Mouse (Mus musculus) hematopoietic stem cell, adult 5-6 weeks (primary cell): ENCODE results near the gene Cdh4. TPM values are rescaled to one million over a fixed set of nuclear protein-coding genes. Genes with fewer than 3 reads are reported as not detected.

Experiments
- ATAC-seq, 2 experiments: fragments of 125-278 bp in 1 of 2; replicated peaks in 1 of 2; 2 replicates each; pipeline ENCODE4 v1.8.0; 2016 to 2017; ENCODE audit warnings: inconsistent platforms in 2 of 2, mild to moderate bottlenecking in 2 of 2, moderate number of reproducible peaks in 2 of 2, low read depth in 1 of 2, moderate TSS enrichment in 1 of 2; ENCODE audit not compliant: low FRiP score in 2 of 2, poor library complexity in 2 of 2, severe bottlenecking in 2 of 2, insufficient read depth in 1 of 2, low TSS enrichment in 1 of 2
- total RNA-seq: library from RNA; stranded (forward); fragments of 172-1452, 232-1000 nt; gene quantifications from 2 replicates; pipeline ENCODE4 v1.2.3, GENCODE M21; 2017

The Cdh4 gene
- total RNA-seq, 1 experiment from 2014 or later = not detected

DNA sequence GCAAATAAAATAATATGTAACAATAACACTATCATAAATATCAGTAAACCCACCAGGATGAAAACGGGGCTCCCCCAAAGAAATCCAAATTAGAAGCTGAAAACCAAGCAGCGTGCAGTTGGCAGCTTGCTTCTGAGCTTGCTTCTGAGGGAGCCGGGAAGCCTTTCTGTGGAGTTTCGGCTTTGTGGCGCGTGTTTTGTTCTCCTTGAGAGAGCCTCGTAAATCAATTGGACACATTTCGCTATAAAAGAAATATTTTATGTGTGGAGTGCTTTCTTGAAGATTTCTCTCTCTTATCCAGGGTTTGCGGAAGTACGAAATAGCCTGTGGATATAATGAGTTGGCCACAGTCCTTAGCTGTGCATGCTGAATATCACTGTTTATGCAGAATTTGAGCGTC, 131.1 kb downstream of the Cdh4 start:
- no peak for ATAC-seq

DNA sequence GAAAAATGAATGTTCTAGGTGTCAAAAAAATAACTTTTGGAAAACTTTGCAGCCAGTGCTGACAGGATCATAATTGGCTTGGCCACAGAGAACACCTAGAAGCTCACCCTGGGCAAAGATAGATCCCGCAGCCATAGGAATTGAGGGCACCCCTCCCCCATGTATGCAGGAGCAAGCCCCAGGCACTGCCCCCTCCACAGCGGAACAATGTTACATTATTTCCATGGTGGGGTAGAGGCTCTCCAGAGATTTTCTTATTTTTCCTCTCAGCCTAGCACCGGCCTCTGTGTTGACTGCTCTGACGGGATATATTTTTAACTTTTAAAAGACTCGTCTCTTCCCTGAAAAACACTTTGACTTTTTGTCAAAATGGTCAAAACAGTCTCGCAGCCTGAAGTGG, 131.6 kb downstream of the Cdh4 start:
- no peak for ATAC-seq

DNA sequence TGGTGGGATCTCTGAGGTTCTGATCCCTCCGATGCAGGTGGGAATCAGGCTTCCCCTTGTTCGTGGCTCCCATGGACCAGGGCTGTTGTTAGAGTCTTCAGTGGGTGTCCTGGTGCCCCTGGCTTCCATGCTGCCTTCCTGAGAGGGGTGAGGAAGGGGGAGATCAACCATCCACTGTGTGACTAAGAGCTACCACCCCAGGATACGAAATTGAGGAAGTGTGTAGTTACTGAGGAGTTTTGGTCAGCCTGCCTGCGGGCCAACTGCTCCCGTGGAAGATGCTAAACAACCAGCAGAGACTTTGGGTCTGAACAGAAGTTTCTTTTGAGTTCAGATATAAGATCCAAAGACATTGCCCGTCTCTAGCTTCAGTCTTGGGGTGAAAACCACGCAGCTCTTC, 133.4 kb downstream of the Cdh4 start:
- no peak for ATAC-seq

DNA sequence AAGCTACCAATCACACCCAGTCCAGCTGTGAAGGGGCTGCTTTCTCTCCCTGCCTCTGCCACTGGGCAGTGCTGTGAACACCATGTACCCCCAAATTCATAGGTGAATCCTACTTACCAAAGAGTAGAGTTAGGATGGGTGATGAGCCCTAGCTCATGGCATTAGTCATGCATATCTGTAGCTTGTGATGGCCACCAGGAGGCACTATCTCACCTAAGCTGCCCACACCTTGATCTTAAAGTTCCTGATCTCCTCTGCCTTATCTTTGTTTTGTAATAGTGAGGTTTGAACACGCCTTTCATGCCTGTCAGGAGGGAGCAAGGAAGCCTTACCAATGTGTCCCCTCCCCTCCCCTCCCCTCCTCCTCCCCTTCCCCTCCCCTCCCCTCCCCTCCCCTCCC, 134.0 kb downstream of the Cdh4 start:
- no peak for ATAC-seq

DNA sequence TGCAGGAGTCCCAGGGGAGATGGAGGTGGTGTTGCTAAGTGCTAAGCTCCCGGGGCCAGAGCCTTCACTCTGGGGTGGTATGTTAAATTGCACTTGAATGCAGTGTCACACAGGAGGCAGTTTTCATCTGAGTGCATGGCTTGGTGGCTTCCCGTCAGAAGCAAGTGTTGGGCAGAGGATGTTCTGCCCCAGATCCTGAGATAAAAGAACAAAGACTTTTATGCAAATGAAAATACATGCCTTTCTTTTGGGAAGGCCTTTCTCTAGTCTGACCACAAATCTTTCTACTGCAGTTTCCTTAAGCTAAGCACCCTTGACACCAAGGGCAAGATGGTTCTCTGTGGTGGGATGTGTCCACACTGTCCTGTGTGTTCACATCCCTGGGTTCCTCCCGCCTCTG, 136.1 kb downstream of the Cdh4 start:
- no peak for ATAC-seq

DNA sequence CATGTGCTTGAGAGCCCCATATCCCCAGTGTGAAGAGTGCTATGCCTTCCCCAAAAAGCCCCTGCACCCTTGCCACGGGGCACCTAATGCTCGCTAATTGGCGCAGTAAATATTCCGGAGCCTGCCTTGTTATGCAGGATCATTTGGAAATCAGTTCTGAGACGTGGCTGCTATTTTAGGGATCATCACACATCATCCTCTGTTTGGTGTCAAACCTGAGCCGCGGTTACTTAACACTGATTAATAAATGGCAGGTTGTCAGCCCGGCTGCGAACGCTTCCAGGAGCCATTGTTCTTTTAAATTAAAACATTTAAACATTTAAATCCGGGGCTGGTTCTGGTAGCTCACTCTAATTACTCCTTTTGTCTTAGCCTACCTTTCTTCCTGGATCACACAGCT, 136.6 kb downstream of the Cdh4 start:
- no peak for ATAC-seq

DNA sequence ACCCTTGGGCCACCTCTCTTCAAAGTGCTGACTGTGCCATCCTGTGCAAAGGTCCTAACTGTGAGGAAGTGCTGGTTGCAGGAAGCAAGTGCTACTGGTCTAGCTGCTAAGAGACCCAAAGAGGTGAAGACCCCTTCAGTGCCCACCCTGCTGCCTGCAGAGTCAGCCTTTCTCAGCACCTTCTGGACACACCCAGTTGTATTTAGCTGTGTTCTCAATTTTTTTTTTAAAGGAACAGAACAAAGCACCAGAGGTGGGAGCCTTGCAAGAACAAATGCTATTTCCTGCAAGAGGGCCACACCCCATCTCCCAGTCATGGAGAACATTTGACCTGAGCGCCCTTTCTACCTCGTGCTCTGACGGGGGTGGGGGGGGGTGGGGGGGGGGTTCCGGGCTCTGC, 138.2 kb downstream of the Cdh4 start:
- no peak for ATAC-seq

DNA sequence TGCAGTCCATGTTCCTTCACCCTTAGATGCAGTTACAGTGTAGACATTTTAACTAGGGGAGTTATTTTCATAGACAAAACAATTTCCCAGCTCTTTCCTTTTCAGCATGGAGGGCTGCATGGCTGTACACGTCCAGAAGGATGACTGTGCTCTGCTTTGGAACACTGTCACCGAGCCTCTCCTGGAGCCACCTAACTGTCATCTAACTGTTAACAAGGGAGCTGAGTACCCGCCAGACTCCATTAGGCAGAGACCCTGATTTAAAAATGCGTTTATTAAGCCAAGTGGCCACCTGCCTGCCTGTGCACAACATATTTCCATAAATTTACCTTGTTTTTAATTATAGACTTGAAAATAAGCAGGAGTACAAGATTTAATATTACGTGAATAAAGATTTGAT, 138.8 kb downstream of the Cdh4 start:
- no peak for ATAC-seq

DNA sequence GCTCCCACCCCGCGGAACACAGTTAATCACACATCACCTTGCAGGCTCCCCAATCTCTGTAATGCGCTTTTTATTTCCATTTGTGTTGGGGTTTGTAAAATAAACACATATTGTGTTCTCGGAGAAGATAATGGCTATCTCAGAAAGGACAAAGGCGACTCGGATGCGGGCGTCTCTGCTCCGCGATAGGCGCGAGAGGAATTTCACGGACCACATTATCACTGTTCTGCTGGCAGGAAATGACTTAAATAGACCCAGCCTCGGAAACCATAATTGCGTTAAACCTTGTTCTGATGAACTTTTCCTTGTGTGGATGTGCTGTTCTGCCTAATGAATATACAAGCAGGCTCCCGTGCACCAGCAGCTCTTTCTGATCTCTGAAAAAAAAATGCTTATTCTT, 140.7 kb downstream of the Cdh4 start:
- ATAC-seq = no peak

DNA sequence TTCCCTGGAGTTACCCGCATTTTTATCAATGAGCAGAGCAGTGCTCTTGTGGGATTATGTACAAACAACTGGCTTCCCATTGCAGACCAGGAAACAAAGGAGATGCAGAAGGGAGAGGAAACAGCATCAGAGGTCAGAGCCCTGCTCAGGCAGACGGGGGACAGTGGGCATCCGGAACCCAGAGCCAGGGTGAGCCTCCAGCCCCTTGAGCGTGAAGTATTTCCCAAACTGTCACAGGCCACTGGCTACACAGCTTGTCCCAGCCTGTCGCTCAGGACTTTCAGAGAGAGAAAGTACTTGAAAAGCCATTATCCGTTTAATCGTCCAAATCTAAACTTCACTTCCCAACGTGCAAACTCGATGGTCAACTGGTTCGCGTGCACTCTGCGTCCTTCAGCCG, 142.4 kb downstream of the Cdh4 start:
- ATAC-seq = no peak

DNA sequence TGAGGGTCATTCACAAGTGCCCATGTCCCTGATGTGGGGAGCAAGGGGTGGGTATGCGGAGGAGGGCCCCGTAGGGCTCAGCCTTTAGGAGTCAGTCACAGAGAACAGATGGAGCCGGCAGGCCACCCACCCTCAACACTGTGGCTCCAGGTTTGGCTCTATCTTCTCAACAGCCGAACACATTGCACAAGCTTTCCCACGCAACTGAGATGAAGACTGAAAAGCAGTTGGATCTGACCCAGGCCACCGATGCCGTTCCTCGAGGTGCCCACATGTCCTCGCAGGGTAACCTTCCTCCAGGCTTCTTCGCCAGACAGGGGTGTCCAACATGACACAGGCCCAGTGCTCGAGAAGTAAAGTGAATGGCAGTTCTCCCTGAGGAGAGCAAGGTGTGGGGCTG, 144.2 kb downstream of the Cdh4 start:
- no peak for ATAC-seq

DNA sequence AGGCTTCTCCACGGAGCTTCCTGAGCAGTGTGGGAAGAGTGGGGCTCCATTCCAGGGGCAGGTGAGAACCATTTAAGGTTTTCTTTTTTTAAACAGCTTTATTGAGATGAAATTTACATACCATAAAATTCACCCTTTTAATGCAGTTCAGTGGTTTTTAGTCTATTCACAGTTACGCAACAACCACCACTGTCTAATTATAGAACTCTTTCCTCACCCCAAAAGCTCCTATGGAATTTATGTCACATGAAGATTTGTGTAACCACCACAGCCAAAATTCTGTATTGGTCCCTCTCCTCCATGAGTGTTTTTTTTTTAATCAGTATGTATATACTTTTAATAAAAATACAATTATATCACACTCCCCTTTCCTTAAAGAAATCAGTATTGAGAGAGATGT, 144.8 kb downstream of the Cdh4 start:
- no peak for ATAC-seq

DNA sequence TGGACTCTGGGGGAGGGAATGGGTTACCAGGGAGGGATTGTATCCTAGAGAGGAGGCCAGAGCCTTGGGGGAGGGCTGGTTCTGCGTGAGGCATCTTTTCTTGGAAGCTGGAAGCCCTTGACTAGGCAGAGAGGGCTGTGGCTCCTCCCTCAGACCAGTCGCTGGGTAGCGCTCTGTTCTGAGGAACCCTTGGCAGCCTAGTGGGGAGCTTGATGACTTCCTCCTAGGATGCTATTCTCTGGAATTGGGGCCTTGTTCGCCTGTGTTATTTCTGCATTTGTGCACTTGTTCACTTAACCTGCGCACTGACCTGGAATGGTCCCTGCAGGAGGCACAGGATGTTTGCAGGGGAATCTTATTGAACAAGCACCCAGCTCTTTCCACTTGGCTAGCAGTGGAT, 149.4 kb downstream of the Cdh4 start:
- no peak for ATAC-seq

DNA sequence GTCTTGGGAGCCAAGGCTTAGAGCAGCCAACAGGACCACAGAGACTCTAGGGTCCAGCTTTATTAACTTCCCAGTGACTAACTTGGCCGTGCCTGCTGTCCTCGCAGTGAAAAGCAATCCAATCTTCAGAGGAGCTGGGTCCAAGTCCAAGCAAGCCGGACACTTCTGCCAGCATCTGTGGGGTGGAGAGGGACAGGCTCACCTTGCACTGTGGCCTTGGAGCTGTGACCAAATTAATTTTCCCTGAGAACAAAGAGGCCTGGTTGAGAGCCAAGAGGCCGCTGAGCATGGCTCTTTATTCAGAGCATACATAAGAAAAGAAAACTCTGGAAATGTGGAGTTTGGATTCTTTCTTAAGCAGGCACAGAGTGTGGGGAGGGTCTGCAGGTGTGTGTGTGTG, 152.8 kb downstream of the Cdh4 start:
- ATAC-seq = no peak

DNA sequence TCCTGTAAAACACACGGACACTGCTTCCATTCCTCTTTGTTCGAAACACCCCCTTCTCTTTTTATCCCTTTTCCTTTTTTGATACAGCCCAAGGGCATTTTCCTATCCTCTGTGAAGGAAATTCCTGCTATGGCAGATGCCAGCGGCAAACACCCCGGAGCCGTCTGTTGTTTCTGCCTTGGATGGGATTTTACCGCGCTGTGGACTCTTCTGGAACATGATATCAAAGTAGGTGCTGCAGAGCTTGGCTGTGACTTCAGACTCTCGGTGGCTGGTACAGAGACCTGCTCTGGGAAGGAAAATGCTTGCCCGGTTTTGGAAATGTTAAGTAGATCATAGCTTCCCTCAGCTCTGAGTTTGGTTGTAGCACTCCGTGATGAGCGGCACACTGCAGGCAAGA, 156.7 kb downstream of the Cdh4 start:
- no peak for ATAC-seq

DNA sequence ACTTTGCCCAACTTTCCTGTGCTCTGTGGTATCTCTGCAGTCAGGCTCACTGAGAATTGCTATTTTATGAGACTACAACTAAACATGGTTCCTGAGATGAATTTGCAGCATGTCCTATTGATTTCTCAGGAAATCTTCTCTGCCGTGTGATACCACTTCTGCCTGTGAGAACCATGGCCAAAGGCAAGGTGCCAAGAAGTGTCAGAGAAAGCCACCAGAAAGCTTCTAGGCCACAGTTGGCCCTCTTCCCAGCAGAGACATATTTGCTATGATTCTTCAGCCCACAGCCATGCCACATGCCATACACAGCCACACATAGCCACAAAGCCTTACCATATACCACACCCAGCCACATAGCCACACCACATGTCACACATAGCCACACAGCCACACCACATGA, 157.7 kb downstream of the Cdh4 start:
- no peak for ATAC-seq

DNA sequence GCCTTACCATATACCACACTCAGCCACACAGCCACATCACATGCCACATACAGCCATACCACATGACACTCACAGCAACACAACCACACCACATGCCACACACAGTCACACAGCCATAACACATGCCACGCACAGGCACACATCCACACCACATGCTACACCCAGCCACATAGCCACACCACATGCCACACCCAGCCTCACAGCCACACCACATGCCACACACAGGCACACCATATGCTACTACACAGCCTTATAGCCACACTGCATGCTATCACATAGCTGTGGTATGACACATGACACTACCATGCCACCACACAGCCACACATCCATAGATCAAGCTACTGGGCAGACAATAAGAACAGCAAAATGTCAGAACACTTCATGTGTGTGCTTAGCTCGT, 158.1 kb downstream of the Cdh4 start:
- ATAC-seq = no peak

DNA sequence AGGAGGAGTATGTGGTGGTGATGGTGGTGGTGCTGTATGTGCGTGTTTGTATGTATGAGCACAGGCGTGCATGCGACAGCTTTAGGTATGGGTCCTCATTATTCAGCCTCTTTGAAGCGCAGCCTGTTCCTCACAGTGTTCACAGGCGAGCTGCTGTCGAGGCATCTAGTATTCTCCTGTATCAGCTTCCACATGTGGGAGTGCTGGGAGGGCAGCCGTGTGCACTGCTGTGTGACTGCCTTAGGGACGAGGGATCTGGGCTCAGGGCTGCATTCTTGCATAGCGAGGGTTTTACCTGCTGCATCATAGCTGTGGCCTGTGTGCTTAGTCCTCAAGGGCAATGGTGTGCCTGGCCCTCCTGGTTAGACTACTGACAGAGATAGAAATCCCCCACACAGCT, 158.9 kb downstream of the Cdh4 start:
- no peak for ATAC-seq

DNA sequence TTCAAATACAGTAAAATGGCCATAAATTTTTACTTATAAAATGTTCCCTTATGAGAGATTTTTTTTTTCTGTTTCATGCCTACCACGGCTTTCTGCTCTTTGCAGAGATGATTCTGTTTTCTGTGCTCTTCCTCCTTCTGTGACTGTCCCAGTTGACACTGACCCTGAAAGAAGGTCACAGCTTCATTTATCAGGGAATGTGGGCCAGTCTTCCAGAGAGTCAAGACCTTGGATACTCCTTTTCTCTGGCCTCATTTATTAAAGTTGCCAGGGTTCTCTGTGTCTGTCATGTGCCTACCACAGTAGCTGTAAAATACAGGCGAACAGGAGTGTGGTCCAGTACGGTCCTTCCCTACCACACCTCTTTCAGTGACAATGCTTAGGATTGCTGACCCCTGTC, 162.5 kb downstream of the Cdh4 start:
- no peak for ATAC-seq

DNA sequence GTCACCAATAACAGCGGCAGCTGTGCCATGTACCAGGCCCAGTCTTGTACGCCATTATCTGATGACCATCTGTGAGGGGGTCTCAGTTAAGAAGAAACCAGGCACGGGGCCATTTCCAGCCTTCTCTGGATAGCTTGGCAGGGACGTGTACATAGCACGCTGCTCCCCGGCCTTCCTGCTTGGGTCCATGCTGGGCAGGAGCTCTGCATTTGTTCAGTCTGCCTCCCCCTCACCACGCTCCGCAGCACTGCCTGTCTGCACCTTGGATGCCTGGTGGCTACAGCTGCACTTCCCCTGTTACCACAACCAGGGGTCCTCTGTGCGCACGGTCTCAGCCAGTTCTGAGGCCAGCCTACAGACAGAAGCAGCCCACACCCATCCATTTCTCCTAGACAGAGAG, 163.0 kb downstream of the Cdh4 start:
- no peak for ATAC-seq
